8 mouse cellular contexts compared by ENCODE assay signal in the genomic region with DNA sequence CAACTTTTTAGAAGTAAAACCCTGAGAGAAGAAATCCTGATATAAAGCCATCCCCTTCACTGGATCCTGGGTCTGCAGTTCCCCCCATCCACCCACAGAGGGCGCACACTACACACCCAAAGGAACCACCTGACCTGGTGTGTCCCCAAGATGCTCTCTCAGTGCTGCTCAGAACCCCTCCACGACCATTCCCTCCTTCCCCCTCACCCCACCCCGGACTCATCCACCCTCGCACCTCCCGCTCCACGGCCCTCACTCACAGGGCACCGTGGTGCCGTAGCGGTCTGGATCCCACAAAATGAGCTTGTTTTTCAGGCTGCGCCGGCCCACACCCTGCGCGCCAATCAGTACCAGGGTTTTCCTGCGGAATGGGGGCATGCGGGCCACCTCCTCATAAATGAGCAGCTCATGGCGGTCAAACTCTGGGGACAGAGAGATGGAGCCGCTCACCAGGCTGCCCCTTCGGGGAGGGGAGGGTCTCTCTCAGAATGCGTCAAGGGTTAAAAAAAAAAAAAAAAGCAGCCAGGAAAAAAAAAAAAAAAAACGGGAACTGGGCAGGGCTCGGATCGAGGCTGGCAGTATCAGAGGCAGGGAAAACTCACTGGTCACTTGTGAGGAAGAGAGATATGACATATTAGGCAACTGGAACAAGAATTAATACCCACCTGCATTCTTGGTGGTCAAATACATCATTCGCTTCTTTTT. TPM values are rescaled to one million over a fixed set of nuclear protein-coding genes. Genes with fewer than 3 reads are reported as not detected.
A peak's percentile ranks its signal among the peaks of the same experiment; 100 is the strongest.
DNase-seq lines count a peak whose midpoint lies in the region; ATAC-seq lines count a peak whose summit lies in the region.

No protein-coding gene starts in this region.

- H3K4me2 ChIP-seq in embryonic facial prominence, embryonic 13.5 days, result peak overlapping the region; percentile 88
- H3K4me2 ChIP-seq in limb, embryonic 12.5 days, result peak overlapping the region; percentile 91
- peak overlapping the region; percentile 58 for H3K4me2 ChIP-seq in midbrain, embryonic 14.5 days (ENCODE audit: low read length)

- peak overlapping the region; percentile 42 for H3K4me3 ChIP-seq in embryonic facial prominence, embryonic 13.5 days
- H3K4me3 ChIP-seq in limb, embryonic 12.5 days (replicated peaks), result peak overlapping the region; percentile 41
- peak overlapping the region; percentile 28 for H3K4me3 ChIP-seq in midbrain, embryonic 14.5 days (replicated peaks; ENCODE audit: low read depth, low read length)

- H3K27me3 ChIP-seq in embryonic facial prominence, embryonic 13.5 days, result peaks cover 19% of the 10 kb centered on the region
- H3K27me3 ChIP-seq in limb, embryonic 12.5 days, result peaks cover 19% of the 10 kb centered on the region
- no peaks in the 10 kb centered on the region for H3K27me3 ChIP-seq in midbrain, embryonic 14.5 days (ENCODE audit: control insufficient read depth, insufficient read depth, low read length)

- peaks cover 3% of the 10 kb centered on the region; the same call in 1 of the 2 replicates for H3K4me1 ChIP-seq in embryonic facial prominence, embryonic 13.5 days
- peaks cover 9% of the 10 kb centered on the region for H3K4me1 ChIP-seq in limb, embryonic 12.5 days (replicated peaks)
- 0 out of 2 replicates have a peak, but pooled peaks cover 3% of the 10 kb centered on the region for H3K4me1 ChIP-seq in midbrain, embryonic 14.5 days (ENCODE audit: control insufficient read depth, insufficient read depth, low read length)

- no peaks in the 10 kb centered on the region for H3K9me3 ChIP-seq in embryonic facial prominence, embryonic 13.5 days
- H3K9me3 ChIP-seq in limb, embryonic 12.5 days, result no peaks in the 10 kb centered on the region
- H3K9me3 ChIP-seq in midbrain, embryonic 14.5 days (ENCODE audit: control insufficient read depth, low read length), result no peaks in the 10 kb centered on the region

- ATAC-seq in embryonic facial prominence, embryonic 13.5 days (ENCODE audit: insufficient number of reproducible peaks, insufficient read depth, low FRiP score, low TSS enrichment, low read depth), result peak; percentile 49; the same call in 1 of the 2 replicates
- peak; percentile 69; the same call in 1 of the 2 replicates for ATAC-seq in limb, embryonic 12.5 days (ENCODE audit: insufficient number of reproducible peaks, insufficient read depth, low FRiP score, low TSS enrichment, low read depth)
- peak; percentile 64 for ATAC-seq in midbrain, embryonic 14.5 days (ENCODE audit: low FRiP score, low TSS enrichment)

- H3K9ac ChIP-seq in embryonic facial prominence, embryonic 13.5 days, result peak overlapping the region; percentile 61
- peak overlapping the region; percentile 51; the same call in 1 of the 2 replicates for H3K9ac ChIP-seq in limb, embryonic 12.5 days (replicated peaks)
- peak overlapping the region; percentile 21; the same call in 1 of the 2 replicates for H3K9ac ChIP-seq in midbrain, embryonic 14.5 days (replicated peaks; ENCODE audit: low read length)

- 5% methylated on average over 23 of the region's 23 CpGs for WGBS in embryonic facial prominence, embryonic 13.5 days
- 4% methylated on average over 23 of the region's 23 CpGs for WGBS in limb, embryonic 12.5 days
- WGBS in midbrain, embryonic 14.5 days, result 4% methylated on average over 23 of the region's 23 CpGs

- H3K36me3 ChIP-seq in embryonic facial prominence, embryonic 13.5 days, result peaks cover 31% of the 10 kb centered on the region
- peaks cover 42% of the 10 kb centered on the region for H3K36me3 ChIP-seq in limb, embryonic 12.5 days
- peaks cover 49% of the 10 kb centered on the region for H3K36me3 ChIP-seq in midbrain, embryonic 14.5 days (ENCODE audit: control insufficient read depth, insufficient read depth, low read length)

- H3K27ac ChIP-seq in embryonic facial prominence, embryonic 13.5 days, result no peak overlapping the region
- no peak overlapping the region for H3K27ac ChIP-seq in limb, embryonic 12.5 days
- H3K27ac ChIP-seq in midbrain, embryonic 14.5 days (replicated peaks; ENCODE audit: low read depth, low read length), result no peak overlapping the region

- peak; percentile 63 to 74 for DNase-seq in urinary bladder, adult 18-20 months (ENCODE audit: low spot score in 2 of 2)
- no peak for DNase-seq in urinary bladder, postnatal 10 days (ENCODE audit: low spot score)
- peak; percentile 83 for DNase-seq in heart, adult 8-10 months (ENCODE audit: low spot score)
- peak; percentile 57 to 77 for DNase-seq in kidney, adult 8-10 months
- peak; percentile 89 for DNase-seq in midbrain, embryonic 14.5 days
- peak; percentile 18 to 62 for DNase-seq in spleen, adult 18-20 months

RNA-seq across cellular contexts. Expression of a gene that starts 20.1 kb away (rescaled TPM):
- polyA plus RNA-seq in embryonic facial prominence, embryonic 13.5 days (2015; fragmentation: Nextera tagmentation; extraction: Ambion mirVana), result 0.45 and 0.66 TPM in 2 replicates
- total RNA-seq in heart, adult 8-10 months (2022), result 10 to 100 TPM; 56.7 to 79.2 (median 64.0) TPM
- 0.40 and 0.70 TPM in 2 replicates for polyA plus RNA-seq in limb, embryonic 12.5 days (2016; fragmentation: Nextera tagmentation; extraction: Ambion mirVana)
- 0.15 and 0.17 TPM in 2 replicates for polyA plus RNA-seq in midbrain, embryonic 14.5 days (2014; fragmentation: Nextera tagmentation; extraction: Ambion mirVana)

RNA-seq across cellular contexts. Expression of a gene that starts 26.9 kb away (rescaled TPM):
- 9.8 and 10.3 TPM in 2 replicates for polyA plus RNA-seq in embryonic facial prominence, embryonic 13.5 days (2015; fragmentation: Nextera tagmentation; extraction: Ambion mirVana)
- total RNA-seq in heart, adult 8-10 months (2022), result 1 to 10 TPM; 2.6 to 4.7 (median 4.3) TPM
- 12.6 and 14.3 TPM in 2 replicates for polyA plus RNA-seq in limb, embryonic 12.5 days (2016; fragmentation: Nextera tagmentation; extraction: Ambion mirVana)
- 22.5 and 23.9 TPM in 2 replicates for polyA plus RNA-seq in midbrain, embryonic 14.5 days (2014; fragmentation: Nextera tagmentation; extraction: Ambion mirVana)

RNA-seq across cellular contexts. Expression of a gene that starts 33.1 kb away (rescaled TPM):
- polyA plus RNA-seq in embryonic facial prominence, embryonic 13.5 days (2015; fragmentation: Nextera tagmentation; extraction: Ambion mirVana), result 4.3 and 4.9 TPM in 2 replicates
- 1 to 10 TPM in 3 of 4 experiments, under 1 TPM in 1; 0.92 to 2.6 (median 1.5) TPM for total RNA-seq in heart, adult 8-10 months (2022)
- polyA plus RNA-seq in limb, embryonic 12.5 days (2016; fragmentation: Nextera tagmentation; extraction: Ambion mirVana), result 13.7 and 16.3 TPM in 2 replicates
- polyA plus RNA-seq in midbrain, embryonic 14.5 days (2014; fragmentation: Nextera tagmentation; extraction: Ambion mirVana), result 45.4 and 54.2 TPM in 2 replicates

RNA-seq across cellular contexts. Expression of a gene that starts 39.7 kb away (rescaled TPM):
- polyA plus RNA-seq in embryonic facial prominence, embryonic 13.5 days (2015; fragmentation: Nextera tagmentation; extraction: Ambion mirVana), result not detected in 2 replicates
- not detected for total RNA-seq in heart, adult 8-10 months (2022)
- polyA plus RNA-seq in limb, embryonic 12.5 days (2016; fragmentation: Nextera tagmentation; extraction: Ambion mirVana), result not detected in 2 replicates
- polyA plus RNA-seq in midbrain, embryonic 14.5 days (2014; fragmentation: Nextera tagmentation; extraction: Ambion mirVana), result not detected in 2 replicates

RNA-seq across cellular contexts. Expression of a gene that starts 46.2 kb away (rescaled TPM):
- not detected in 2 replicates for polyA plus RNA-seq in embryonic facial prominence, embryonic 13.5 days (2015; fragmentation: Nextera tagmentation; extraction: Ambion mirVana)
- total RNA-seq in heart, adult 8-10 months (2022), result not detected
- polyA plus RNA-seq in limb, embryonic 12.5 days (2016; fragmentation: Nextera tagmentation; extraction: Ambion mirVana), result not detected in 2 replicates
- not detected in 2 replicates for polyA plus RNA-seq in midbrain, embryonic 14.5 days (2014; fragmentation: Nextera tagmentation; extraction: Ambion mirVana)
